Mouse (Mus musculus): ENCODE measurements around the gene Aggf1. TPM values are rescaled to one million over a fixed set of nuclear protein-coding genes. Genes with fewer than 3 reads are reported as not detected.

Gene Aggf1
- polyA plus RNA-seq, 1 experiment from 2014 or later = 37.1 TPM

DNA sequence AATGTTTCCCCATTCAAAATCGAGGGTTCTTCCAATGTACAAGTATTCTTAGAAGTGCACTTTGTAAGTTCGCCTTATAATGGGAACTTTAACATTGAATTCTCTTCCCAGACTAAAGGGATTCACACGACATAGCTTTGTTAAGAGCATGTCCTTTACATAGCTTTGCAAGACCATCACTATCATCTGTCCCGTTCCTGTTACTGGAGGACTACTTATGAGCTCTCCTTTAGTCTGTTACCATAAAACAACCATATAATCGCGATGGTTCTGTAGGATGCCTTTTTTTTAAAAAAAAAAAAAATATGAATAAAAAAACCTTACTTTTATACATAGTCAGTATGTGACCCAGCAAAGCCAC is 382 bp upstream of the Aggf1 start:
- H3K4me1 ChIP-seq (replicated peaks) = peaks cover 19% of the 10 kb centered on the region
- H3K4me2 ChIP-seq = peak overlapping the region; percentile 65
- peak overlapping the region; percentile 95 for H3K9ac ChIP-seq
- H3K27me3 ChIP-seq = no peaks in the 10 kb centered on the region
- 33% methylated on average over 6 of the region's 6 CpGs for WGBS
- peaks cover 6% of the 10 kb centered on the region for H3K36me3 ChIP-seq
- peak; percentile 48 for ATAC-seq (ENCODE audit: low read depth)
- peak overlapping the region; percentile 79 for H3K27ac ChIP-seq (replicated peaks)
- H3K4me3 ChIP-seq = peak overlapping the region; percentile 98
- H3K9me3 ChIP-seq = no peaks in the 10 kb centered on the region

DNA sequence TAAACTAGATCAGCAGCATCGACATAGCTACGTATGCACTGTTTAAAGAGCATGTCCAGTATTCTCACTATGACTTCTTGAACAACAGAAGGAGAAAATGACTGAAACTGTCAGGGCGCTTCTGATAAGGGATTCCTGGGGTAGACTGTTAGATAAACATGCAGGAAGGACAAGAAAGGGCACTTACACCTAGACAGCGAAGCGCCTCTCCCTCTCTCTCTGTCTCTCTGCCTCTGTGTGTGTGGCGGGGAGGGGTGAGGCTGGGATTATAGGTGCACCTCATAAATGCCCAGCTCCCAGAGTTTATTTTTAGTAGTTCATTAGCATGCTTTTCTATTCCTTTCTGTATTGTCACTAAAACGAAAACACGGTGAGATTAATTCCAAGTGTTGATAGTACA is 8.8 kb downstream of the Aggf1 start:
- Histone ChIP-seq H3K4me3 (no peak overlapping the region), H3K36me3 (peaks cover 83% of the 10 kb centered on the region), H3K9me3 (no peaks in the 10 kb centered on the region), H3K4me1 (replicated peaks) (no peaks in the 10 kb centered on the region), H3K9ac (no peak overlapping the region), H3K27ac (replicated peaks) (no peak overlapping the region), H3K4me2 (no peak overlapping the region), H3K27me3 (no peaks in the 10 kb centered on the region)
- WGBS = 95% methylated on average over 8 of the region's 8 CpGs
- no peak for ATAC-seq (ENCODE audit: low read depth)

DNA sequence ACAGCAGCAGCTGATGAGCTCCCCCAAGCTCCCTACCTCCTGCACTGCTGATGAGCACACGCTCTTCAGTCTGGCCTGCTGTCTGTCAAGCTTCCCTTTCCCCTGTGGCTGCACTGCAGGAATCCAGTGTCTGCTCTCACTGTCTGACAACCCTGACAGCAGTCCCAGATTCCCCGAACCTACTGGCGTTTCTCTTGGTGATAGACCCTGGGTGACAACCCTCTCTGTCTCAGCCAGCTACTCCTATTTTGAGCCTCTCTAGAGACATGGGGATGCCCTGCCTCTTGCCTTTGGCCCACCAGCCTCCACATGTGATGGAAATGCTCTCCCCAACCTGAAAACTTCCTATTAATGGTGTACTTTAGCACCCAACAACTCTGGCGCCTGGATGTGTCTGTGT is 11.7 kb downstream of the Aggf1 start:
- Histone ChIP-seq H3K4me3 (no peak overlapping the region), H3K9ac (no peak overlapping the region), H3K27ac (replicated peaks) (no peak overlapping the region), H3K36me3 (peaks cover 84% of the 10 kb centered on the region), H3K27me3 (no peaks in the 10 kb centered on the region), H3K4me1 (replicated peaks) (no peaks in the 10 kb centered on the region), H3K4me2 (no peak overlapping the region), H3K9me3 (no peaks in the 10 kb centered on the region)
- ATAC-seq (ENCODE audit: low read depth) = no peak
- 83% methylated on average over 4 of the region's 4 CpGs for WGBS

DNA sequence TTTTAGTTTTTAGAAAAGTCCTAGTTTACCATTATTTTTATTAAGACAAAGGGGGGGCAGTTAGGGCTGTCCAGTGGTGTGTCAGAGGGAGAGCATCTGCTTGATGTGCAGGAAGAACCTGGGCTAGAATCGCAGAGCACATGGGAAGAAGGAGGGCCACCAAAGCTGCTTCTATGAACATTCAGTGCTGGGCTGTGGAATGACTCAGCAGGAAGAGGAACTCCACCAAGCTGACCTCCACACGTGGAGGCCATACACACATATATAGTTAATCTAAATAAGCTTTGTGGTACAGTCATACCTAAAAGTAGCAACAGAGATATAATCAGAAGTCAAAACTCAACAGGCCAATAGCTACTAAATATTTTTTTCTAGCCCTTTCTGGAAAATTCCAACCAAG is 16.9 kb downstream of the Aggf1 start:
- Histone ChIP-seq H3K36me3 (peaks cover 94% of the 10 kb centered on the region), H3K27ac (replicated peaks) (no peak overlapping the region), H3K4me1 (replicated peaks) (no peaks in the 10 kb centered on the region), H3K4me3 (no peak overlapping the region), H3K4me2 (no peak overlapping the region), H3K27me3 (no peaks in the 10 kb centered on the region), H3K9ac (no peak overlapping the region), H3K9me3 (no peaks in the 10 kb centered on the region)
- no peak for ATAC-seq (ENCODE audit: low read depth)
- 89% methylated on average over 2 of the region's 2 CpGs for WGBS

DNA sequence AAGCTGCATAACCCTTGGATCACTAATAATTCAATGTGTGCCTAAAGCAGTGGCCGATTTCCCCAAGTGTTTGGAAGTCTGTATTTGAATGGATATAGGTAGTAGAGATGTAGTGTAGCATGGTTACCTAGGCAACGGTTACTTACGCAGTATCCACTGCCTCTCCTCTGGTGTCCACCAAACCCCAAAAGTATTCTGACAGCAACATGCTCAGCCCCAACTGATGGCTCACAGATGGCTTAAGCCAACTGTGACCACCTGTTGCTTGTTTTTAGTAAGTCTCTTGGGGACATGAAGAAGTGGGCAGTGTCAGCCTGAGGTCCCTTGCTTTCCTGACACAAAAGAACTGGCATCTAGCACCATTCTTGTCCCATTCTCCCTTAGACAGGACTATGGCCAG is 26.7 kb downstream of the Aggf1 start:
- H3K36me3 ChIP-seq = peaks cover 46% of the 10 kb centered on the region
- no peak overlapping the region for H3K4me3 ChIP-seq
- WGBS = 88% methylated on average over 3 of the region's 3 CpGs
- no peaks in the 10 kb centered on the region for H3K4me1 ChIP-seq (replicated peaks)
- ATAC-seq (ENCODE audit: low read depth) = no peak
- H3K9me3 ChIP-seq = no peaks in the 10 kb centered on the region
- no peak overlapping the region for H3K9ac ChIP-seq
- H3K27ac ChIP-seq (replicated peaks) = no peak overlapping the region
- no peak overlapping the region for H3K4me2 ChIP-seq
- no peaks in the 10 kb centered on the region for H3K27me3 ChIP-seq

DNA sequence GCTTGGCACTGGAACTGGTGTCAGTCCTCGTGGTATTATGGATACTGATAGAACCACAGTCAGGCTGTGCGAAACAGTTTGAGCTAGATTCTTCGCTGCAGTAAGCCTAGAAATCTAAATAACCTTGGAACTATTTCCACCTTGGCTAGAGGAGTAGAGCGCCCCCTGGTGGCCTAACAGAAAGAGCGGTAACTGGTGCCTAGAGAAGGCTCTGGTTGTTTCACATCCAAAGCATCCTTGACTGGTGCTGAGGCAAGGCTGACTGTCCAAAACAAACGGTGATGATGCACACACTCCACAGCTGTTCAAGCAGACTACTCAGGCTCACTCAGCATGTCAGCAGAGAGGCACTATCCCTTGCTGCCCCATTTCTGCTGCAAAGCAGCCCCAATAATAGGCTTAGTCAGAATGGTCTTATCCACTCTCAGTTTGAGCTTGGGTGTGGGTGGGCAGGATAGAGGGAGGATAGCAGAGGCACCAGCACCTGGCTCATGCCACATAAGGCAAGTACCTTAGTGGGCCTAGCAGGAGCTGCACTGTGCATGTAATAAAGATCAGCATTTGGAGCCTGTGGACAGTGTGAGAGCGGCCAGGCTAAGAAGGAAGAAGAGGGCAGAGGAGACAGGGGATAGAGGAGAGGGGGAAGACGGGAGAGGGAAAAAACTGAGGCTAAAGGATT is 28.0 kb downstream of the Aggf1 start:
- WGBS = 34% methylated on average over 8 of the region's 8 CpGs
- ATAC-seq (ENCODE audit: low read depth) = peak; percentile 70
- Histone ChIP-seq H3K4me3 (no peak overlapping the region), H3K36me3 (peaks cover 34% of the 10 kb centered on the region), H3K9ac (no peak overlapping the region), H3K4me2 (no peak overlapping the region), H3K27ac (replicated peaks) (no peak overlapping the region), H3K9me3 (no peaks in the 10 kb centered on the region), H3K4me1 (replicated peaks) (no peaks in the 10 kb centered on the region), H3K27me3 (no peaks in the 10 kb centered on the region)

DNA sequence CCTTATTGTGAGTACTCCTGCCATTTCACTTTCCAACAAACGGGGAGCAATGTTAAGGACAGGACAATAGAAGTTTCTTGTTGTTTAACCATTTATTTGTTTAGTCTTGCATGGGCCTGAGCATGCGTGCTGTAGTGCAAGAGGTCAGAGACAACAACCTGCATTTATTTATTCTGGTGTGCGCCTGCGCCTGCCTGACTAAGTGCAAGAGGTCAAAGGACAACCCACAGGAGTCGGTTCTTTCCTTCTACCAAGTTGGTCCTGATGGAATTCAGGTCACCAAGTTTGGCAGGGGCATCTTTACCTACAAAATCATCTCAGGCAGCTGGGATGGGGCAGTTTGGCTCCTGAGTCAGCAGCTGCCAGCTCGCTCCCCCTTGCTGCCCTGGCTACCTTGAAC is 29.3 kb downstream of the Aggf1 start:
- ATAC-seq (ENCODE audit: low read depth) = no peak
- Histone ChIP-seq H3K4me2 (no peak overlapping the region), H3K27me3 (no peaks in the 10 kb centered on the region), H3K9me3 (no peaks in the 10 kb centered on the region), H3K9ac (no peak overlapping the region), H3K36me3 (peaks cover 23% of the 10 kb centered on the region), H3K27ac (replicated peaks) (no peak overlapping the region), H3K4me3 (no peak overlapping the region), H3K4me1 (replicated peaks) (no peaks in the 10 kb centered on the region)
- WGBS = 76% methylated on average over 6 of the region's 6 CpGs

DNA sequence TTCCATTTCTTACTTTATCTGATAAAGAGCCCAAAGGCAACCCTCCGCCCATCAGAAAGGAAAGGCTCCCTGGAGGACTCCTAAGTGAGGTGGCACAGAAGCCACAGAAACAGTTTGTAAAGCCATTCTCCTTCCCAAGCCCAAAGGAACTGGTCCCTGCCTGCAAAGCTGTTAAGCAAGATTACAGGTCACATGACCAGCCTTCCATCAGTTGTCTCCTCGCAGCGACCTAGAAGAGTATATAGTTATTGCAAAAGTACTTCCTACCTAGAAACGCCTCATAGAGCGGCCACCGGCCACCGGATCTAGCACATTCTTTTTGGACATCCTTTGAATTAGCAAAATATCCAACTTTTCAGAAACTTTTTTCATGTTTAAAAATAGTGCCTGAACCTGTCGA is 31.7 kb downstream of the Aggf1 start:
- no peak overlapping the region for H3K9ac ChIP-seq
- no peaks in the 10 kb centered on the region for H3K9me3 ChIP-seq
- no peak for ATAC-seq (ENCODE audit: low read depth)
- H3K27ac ChIP-seq (replicated peaks) = no peak overlapping the region
- H3K4me1 ChIP-seq (replicated peaks) = no peaks in the 10 kb centered on the region
- H3K36me3 ChIP-seq = peaks cover 20% of the 10 kb centered on the region
- WGBS = 87% methylated on average over 8 of the region's 8 CpGs
- no peak overlapping the region for H3K4me3 ChIP-seq
- no peak overlapping the region for H3K4me2 ChIP-seq
- no peaks in the 10 kb centered on the region for H3K27me3 ChIP-seq

DNA sequence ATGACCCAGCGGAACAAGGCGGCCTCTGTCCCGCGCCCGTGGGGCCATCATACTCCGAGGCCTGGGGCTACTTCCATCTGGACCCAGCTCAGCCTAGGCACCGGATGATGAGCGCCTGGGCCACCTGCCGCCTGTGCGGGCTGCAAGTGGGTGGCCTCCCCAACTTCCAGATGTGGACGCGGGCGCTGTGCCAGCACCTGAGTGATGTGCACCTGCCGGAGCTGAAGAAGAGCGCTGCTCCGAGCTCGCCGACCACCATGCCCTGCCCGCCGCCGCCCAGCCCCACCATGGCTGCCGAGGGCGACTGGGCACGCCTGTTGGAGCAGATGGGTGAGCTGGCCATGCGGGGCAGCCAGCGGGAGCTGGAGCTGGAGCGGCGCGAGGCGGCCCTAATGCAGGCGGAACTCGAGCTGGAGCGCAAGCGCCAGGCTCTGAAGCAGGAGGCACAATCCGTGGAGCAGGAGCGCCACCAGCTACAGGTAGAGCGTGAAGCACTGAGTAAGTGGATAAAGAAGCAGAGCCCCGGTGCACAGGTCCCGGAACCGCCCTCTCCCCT is 39.0 kb downstream of the Aggf1 start:
- no peak overlapping the region for H3K9ac ChIP-seq
- ATAC-seq (ENCODE audit: low read depth) = peak; percentile 68
- no peak overlapping the region for H3K27ac ChIP-seq (replicated peaks)

DNA sequence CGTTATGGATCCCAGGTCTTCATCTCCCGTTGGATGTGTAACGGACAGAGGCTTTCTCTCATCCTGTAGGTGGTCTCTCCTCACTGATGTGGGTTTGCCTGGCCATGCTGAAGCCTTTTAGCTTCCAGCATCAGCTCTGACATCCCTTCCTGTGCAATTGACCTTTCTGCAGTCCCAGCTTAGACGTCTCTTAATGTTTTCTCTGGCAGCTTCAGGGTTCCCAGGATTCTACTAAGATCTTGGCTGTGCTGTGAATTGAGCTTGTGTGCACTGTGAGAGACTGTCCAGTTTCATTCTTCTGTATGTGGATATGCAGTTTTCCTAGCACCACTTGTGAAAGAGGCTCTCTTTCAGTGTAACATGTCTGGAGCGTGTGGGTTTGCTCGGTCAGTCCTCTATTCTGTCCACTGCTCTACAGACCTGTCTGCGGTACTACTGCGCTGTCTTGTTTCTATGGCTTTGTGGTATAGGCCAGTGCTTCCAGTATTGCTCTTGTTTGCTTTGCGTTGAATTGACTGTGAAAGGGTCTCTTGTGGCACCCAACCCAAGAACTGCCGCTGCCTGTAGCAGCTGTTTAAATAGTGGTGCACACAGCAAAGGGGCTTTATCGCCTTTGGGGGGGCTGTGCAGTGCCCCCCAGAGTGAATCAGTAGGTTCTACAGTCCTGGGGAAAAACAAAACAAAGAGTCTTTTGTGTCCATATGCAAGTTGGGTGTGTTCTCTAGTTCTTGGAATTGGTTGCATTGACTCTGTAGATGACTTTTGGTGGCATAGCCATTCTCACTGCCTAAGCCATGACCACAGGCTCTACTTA is 42.9 kb downstream of the Aggf1 start:
- H3K4me2 ChIP-seq = no peak overlapping the region

More for the DNA sequence above, 39.0 kb downstream of the Aggf1 start:
- Histone ChIP-seq H3K4me2 (peak overlapping the region; percentile 37), H3K4me3 (peak overlapping the region; percentile 19), H3K27me3 (no peaks in the 10 kb centered on the region), H3K9me3 (0 out of 2 replicates have a peak, but pooled peaks cover 4% of the 10 kb centered on the region), H3K36me3 (peaks cover 40% of the 10 kb centered on the region), H3K4me1 (replicated peaks) (peaks cover 14% of the 10 kb centered on the region)
- 54% methylated on average over 40 of the region's 40 CpGs for WGBS

DNA sequence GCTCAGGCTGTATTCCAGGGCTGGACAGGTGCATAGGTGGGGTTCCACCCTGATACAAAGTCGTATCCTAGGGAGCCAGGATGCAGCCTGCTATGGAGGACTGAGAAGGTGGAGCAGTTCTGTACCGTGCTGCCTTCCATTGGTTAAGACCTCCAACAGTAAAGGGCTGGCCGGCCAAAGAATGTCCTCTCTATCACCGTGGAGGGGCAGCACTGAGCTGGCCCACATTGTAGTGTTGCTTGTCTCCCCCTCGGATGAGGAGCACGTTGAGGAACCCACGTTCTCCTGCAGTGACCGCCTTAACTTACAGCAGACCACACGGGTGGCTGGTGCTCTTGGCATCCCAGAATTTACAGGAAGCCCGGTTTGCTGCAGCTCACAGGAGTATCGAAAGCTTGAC is 44.6 kb downstream of the Aggf1 start:
- H3K4me1 ChIP-seq (replicated peaks) = peaks cover 45% of the 10 kb centered on the region
- ATAC-seq (ENCODE audit: low read depth) = no peak
- no peaks in the 10 kb centered on the region for H3K36me3 ChIP-seq
- WGBS = 58% methylated on average over 11 of the region's 11 CpGs
- 0 out of 2 replicates have a peak, but pooled peaks cover 4% of the 10 kb centered on the region for H3K9me3 ChIP-seq
- no peak overlapping the region for H3K27ac ChIP-seq (replicated peaks)
- no peak overlapping the region for H3K4me2 ChIP-seq
- no peak overlapping the region for H3K9ac ChIP-seq
- H3K27me3 ChIP-seq = no peaks in the 10 kb centered on the region
- H3K4me3 ChIP-seq = no peak overlapping the region

More for the DNA sequence above, 42.9 kb downstream of the Aggf1 start:
- ATAC-seq (ENCODE audit: low read depth) = no peak
- WGBS = 69% methylated on average over 11 of the region's 11 CpGs
- Histone ChIP-seq H3K4me3 (no peak overlapping the region), H3K4me1 (replicated peaks) (peaks cover 33% of the 10 kb centered on the region), H3K36me3 (peaks cover 12% of the 10 kb centered on the region), H3K9me3 (0 out of 2 replicates have a peak, but pooled peaks cover 4% of the 10 kb centered on the region), H3K9ac (no peak overlapping the region), H3K27ac (replicated peaks) (no peak overlapping the region), H3K27me3 (no peaks in the 10 kb centered on the region)

DNA sequence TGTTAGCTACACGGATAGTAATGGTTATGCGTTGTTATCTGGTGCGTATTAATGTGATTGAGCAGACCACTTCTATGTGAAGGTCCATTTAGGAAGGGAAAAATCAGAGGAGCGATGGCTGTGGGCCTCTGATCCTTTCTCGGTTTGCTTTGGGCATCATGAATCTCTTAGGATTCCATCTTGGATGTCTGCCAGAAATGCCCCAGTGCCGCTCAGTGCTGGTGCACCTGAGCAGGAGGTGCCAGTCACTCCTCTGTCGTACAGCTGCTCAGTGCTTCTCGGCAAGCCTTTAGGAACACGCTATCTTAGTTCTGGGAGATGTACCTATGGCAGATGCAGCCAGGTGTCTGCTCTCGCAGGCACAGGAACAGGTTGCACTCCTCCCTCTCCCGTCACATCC is 46.4 kb downstream of the Aggf1 start:
- H3K9ac ChIP-seq = no peak overlapping the region
- H3K27me3 ChIP-seq = no peaks in the 10 kb centered on the region
- H3K9me3 ChIP-seq = 0 out of 2 replicates have a peak, but pooled peaks cover 4% of the 10 kb centered on the region
- H3K4me1 ChIP-seq (replicated peaks) = peaks cover 45% of the 10 kb centered on the region
- 73% methylated on average over 11 of the region's 11 CpGs for WGBS
- H3K4me3 ChIP-seq = no peak overlapping the region
- H3K36me3 ChIP-seq = no peaks in the 10 kb centered on the region
- no peak overlapping the region for H3K4me2 ChIP-seq
- no peak overlapping the region for H3K27ac ChIP-seq (replicated peaks)
- no peak for ATAC-seq (ENCODE audit: low read depth)
